Mouse (Mus musculus): ENCODE data around the gene Man1c1.

DNA sequence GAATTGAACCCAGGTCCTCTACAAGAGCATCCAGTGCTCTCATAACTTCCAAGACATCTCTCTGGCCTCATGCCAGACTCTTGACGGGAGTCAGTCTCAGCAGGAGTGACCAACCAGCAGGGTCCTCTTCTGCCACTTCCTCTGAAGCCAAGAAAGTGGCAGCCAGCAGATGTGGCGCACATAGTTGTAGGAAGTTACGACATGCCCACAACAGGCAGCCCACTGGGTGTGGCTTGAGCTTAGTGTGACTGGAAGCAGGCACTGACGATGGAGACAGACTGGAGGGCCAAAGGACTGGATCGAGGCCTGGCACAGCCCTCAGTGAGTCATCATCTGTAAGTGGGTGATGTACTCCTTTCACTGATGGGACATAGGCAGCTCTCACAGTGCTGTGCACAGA, 115.1 kb downstream of the Man1c1 start:
- TF ChIP-seq CTCF (conservative IDR thresholded peaks at IDR 0.05; ENCODE audit: insufficient read depth, insufficient read length, low read depth, low read length) (no peak), POLR2A (IDR thresholded peaks at IDR 0.05; ENCODE audit: low read depth, low read length) (no peak)

All from kidney, adult 2 months (tissue).